Mouse (Mus musculus) limb, embryonic 15.5 days (tissue): ENCODE data around the gene Apc2. TPM values are rescaled to one million over a fixed set of nuclear protein-coding genes. Genes with fewer than 3 reads are reported as not detected.

Experiments
- ATAC-seq: fragments of 200-750 bp; cut with Nextera tagmentation; 2 replicates; pipeline ENCODE4 v1.8.0; 2017; ENCODE audit warnings: low read depth, moderate TSS enrichment; ENCODE audit not compliant: insufficient number of reproducible peaks, low FRiP score, low TSS enrichment
- H3K27ac ChIP-seq: fragments of 300-500 bp; sonication (generic); 2 replicates; pipeline ENCODE4 v1.5.1; 2015; ENCODE audit warnings: moderate library complexity, mild to moderate bottlenecking, inconsistent platforms
- H3K27me3 ChIP-seq: fragments of 300-500 bp; sonication (generic); 2 replicates; pipeline ENCODE4 v1.6.1; 2015; ENCODE audit warnings: inconsistent platforms
- H3K36me3 ChIP-seq: fragments of 300-500 bp; sonication (generic); 2 replicates; pipeline ENCODE4 v1.6.1; 2015; ENCODE audit warnings: inconsistent platforms
- H3K4me1 ChIP-seq: fragments of 300-500 bp; sonication (generic); 2 replicates; pipeline ENCODE4 v1.6.1; 2015; ENCODE audit warnings: inconsistent platforms
- H3K4me2 ChIP-seq: fragments of 300-500 bp; sonication (generic); 2 replicates; pipeline ENCODE4 v1.6.1; 2015; ENCODE audit warnings: mild to moderate bottlenecking, inconsistent platforms
- H3K4me3 ChIP-seq: fragments of 300-500 bp; sonication (generic); 2 replicates; pipeline ENCODE4 v1.5.1; 2015; ENCODE audit warnings: mild to moderate bottlenecking, inconsistent platforms
- H3K9ac ChIP-seq: fragments of 300-500 bp; sonication (generic); 2 replicates; pipeline ENCODE4 v1.6.1; 2015; ENCODE audit warnings: inconsistent platforms
- H3K9me3 ChIP-seq: fragments of 300-500 bp; sonication (generic); 2 replicates; pipeline ENCODE4 v1.6.1; 2016; ENCODE audit warnings: inconsistent platforms
- WGBS: fragments of 180-500 bp; shearing (Covaris S2); methylation state at CpG from one replicate; pipeline ENCODE4 v1.1.7; 2015; 5-methylcytosine and 5-hydroxymethylcytosine counted together
- polyA plus RNA-seq: library from polyadenylated mRNA; unstranded; fragments of >200 nt; fragmentation: Nextera tagmentation; extraction: Ambion mirVana; gene quantifications from 2 replicates; pipeline ENCODE4 v1.2.1, GENCODE M21; 2015

The Apc2 gene
- polyA plus RNA-seq, 1 experiment from 2014 or later: 1.5 TPM

GRCm38 (mm10) chr10:80313627-80314201 is 17.9 kb downstream of the Apc2 start:
- H3K27ac ChIP-seq: no peak overlapping the region
- 41% methylated on average over 20 of the region's 20 CpGs for WGBS
- H3K36me3 ChIP-seq: peaks cover 14% of the 10 kb centered on the region
- H3K4me1 ChIP-seq: peaks cover 23% of the 10 kb centered on the region
- H3K9me3 ChIP-seq: no peaks in the 10 kb centered on the region
- no peak for ATAC-seq
- peaks cover 79% of the 10 kb centered on the region for H3K27me3 ChIP-seq
- H3K4me3 ChIP-seq: no peak overlapping the region
- no peak overlapping the region for H3K9ac ChIP-seq
- no peak overlapping the region for H3K4me2 ChIP-seq

GRCm38 (mm10) chr10:80314494-80315001 is 18.8 kb downstream of the Apc2 start:
- Histone ChIP-seq H3K4me2 (no peak overlapping the region), H3K27me3 (peaks cover 79% of the 10 kb centered on the region), H3K9ac (no peak overlapping the region), H3K4me1 (peaks cover 31% of the 10 kb centered on the region), H3K9me3 (no peaks in the 10 kb centered on the region), H3K4me3 (no peak overlapping the region), H3K27ac (no peak overlapping the region), H3K36me3 (peaks cover 21% of the 10 kb centered on the region)
- 45% methylated on average over 16 of the region's 16 CpGs for WGBS
- no peak for ATAC-seq

DNA sequence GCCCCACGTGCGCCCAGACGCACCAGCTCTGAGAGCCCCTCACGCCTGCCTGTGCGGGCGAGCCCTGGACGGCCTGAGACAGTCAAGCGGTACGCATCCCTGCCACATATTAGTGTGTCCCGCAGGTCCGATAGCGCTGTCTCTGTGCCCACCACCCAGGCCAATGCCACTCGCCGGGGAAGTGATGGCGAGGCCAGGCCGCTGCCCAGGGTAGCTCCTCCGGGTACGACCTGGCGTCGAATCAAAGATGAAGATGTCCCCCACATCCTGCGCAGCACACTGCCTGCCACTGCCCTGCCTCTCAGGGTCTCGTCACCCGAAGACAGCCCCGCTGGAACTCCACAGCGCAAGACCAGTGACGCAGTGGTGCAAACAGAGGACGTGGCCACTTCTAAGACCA is 19.5 kb downstream of the Apc2 start:
- Histone ChIP-seq H3K27ac (no peak overlapping the region), H3K36me3 (peaks cover 21% of the 10 kb centered on the region), H3K4me2 (no peak overlapping the region), H3K9ac (no peak overlapping the region), H3K4me1 (peaks cover 34% of the 10 kb centered on the region), H3K4me3 (no peak overlapping the region), H3K9me3 (no peaks in the 10 kb centered on the region), H3K27me3 (peaks cover 76% of the 10 kb centered on the region)
- whole genome bisulfite sequencing: 39% methylated on average over 27 of the region's 27 CpGs
- ATAC-seq: no peak

DNA sequence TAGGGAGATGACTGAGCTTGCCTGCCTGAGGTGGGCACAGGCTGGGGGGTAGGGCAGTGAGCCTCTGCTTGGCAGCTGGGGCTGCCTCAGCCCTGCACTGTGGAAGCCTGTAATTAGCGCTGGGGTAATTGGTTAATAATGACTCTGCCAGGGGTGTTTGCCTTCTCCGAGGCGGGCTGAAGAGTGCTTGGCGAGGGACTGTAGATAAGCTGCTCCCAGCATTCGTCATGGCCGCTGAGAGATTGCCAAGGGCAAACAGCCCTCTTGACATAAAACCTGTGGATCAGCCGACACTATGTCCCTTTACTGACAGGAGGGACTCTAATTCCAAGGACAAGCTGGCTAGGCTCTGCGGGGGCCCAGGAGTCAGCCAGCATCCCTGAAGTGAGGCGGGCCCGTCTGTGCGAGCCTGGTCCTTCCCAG is 20.6 kb downstream of the Apc2 start:
- ATAC-seq: no peak
- H3K4me3 ChIP-seq: no peak overlapping the region
- H3K4me2 ChIP-seq: no peak overlapping the region
- no peak overlapping the region for H3K27ac ChIP-seq
- 27% methylated on average over 11 of the region's 11 CpGs for WGBS
- H3K9ac ChIP-seq: 0 out of 2 replicates have a peak overlapping the region, but pooled peaks have one; percentile 15
- H3K4me1 ChIP-seq: peaks cover 39% of the 10 kb centered on the region
- H3K9me3 ChIP-seq: no peaks in the 10 kb centered on the region
- peaks cover 66% of the 10 kb centered on the region for H3K27me3 ChIP-seq
- peaks cover 21% of the 10 kb centered on the region for H3K36me3 ChIP-seq

GRCm38 (mm10) chr10:80317011-80317410 is 21.2 kb downstream of the Apc2 start:
- Histone ChIP-seq H3K9ac (no peak overlapping the region), H3K4me2 (no peak overlapping the region), H3K9me3 (no peaks in the 10 kb centered on the region), H3K27ac (no peak overlapping the region), H3K36me3 (peaks cover 21% of the 10 kb centered on the region), H3K27me3 (peaks cover 59% of the 10 kb centered on the region), H3K4me1 (peaks cover 45% of the 10 kb centered on the region), H3K4me3 (no peak overlapping the region)
- 49% methylated on average over 10 of the region's 10 CpGs for WGBS
- ATAC-seq: no peak

DNA sequence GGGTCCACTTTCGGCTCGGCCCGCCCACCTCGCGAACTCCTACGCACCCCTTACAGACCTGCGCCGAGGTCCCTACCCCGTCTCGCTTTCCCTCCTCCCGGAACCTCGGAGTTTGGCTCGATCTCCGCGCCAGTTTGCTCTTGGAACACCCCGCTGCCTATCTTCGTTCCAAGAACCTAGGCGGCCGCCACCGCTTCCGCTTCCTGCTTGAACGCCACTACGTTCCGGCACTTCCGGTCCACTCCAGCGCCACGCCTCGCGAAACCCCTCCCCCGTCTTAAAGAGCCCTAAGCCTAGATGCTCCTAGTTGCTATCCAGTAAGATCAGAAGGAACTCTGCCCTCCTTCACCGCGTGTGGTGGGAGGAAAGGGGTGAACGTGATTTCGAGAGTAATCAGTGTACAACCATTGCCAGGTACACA is 24.6 kb downstream of the Apc2 start, which contains the start of gene 2310011J03Rik:
2310011J03Rik (minus strand) TSS at position 198 of the 421 bp plus-strand sequence.
- peak within 1 kb of the TSS; percentile 80 for H3K4me2 ChIP-seq
- H3K36me3 ChIP-seq: peaks cover 21% of the 10 kb centered on the region
- H3K9ac ChIP-seq: peak within 1 kb of the TSS; percentile 70
- peaks cover 28% of the 10 kb centered on the region for H3K27me3 ChIP-seq
- under 1% methylated on average over 34 of the region's 34 CpGs for WGBS
- H3K4me3 ChIP-seq: peak within 1 kb of the TSS; percentile 70
- H3K9me3 ChIP-seq: no peaks in the 10 kb centered on the region
- peak within 1 kb of the TSS; percentile 83 for H3K27ac ChIP-seq
- ATAC-seq: no peak; the same call in 1 of the 2 replicates
- peaks cover 47% of the 10 kb centered on the region for H3K4me1 ChIP-seq

DNA sequence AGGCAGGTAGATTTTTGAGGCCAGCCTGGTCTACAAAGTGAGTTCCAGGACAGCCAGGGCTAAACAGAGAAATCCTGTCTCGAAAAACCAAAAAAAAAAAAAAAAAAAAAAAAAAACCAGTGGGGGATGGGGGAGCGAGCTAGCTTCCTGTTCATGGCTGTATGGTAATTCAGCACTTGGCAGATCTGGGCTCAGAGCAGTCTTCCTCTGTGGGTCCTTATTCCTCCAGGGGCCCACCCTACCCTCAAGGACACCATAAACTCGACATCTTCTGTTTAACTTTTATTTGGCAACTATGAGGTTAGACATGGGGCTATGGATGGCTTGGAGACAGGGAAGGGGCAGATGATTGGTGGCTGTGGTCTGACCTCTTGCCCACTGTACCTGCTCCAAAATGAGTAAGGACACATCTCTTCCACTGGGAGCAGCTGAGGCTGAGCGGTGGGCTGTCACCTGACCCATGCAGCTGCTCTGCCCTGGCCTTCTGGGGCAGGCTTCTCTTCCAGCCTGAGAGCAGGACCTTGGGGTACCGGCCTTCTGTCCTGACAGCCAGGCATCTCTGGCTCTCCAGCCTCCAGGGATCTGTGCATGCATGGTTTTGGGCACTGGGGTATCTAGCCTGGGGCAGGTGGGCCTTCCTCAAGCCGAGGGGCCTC is 25.4 kb downstream of the Apc2 start:
- no peak overlapping the region for H3K9ac ChIP-seq
- peaks cover 21% of the 10 kb centered on the region for H3K27me3 ChIP-seq
- no peak for ATAC-seq
- peaks cover 21% of the 10 kb centered on the region for H3K36me3 ChIP-seq
- no peak overlapping the region for H3K27ac ChIP-seq
- peaks cover 42% of the 10 kb centered on the region for H3K4me1 ChIP-seq
- no peak overlapping the region for H3K4me2 ChIP-seq
- no peaks in the 10 kb centered on the region for H3K9me3 ChIP-seq
- H3K4me3 ChIP-seq: no peak overlapping the region
- 76% methylated on average over 6 of the region's 6 CpGs for WGBS

DNA sequence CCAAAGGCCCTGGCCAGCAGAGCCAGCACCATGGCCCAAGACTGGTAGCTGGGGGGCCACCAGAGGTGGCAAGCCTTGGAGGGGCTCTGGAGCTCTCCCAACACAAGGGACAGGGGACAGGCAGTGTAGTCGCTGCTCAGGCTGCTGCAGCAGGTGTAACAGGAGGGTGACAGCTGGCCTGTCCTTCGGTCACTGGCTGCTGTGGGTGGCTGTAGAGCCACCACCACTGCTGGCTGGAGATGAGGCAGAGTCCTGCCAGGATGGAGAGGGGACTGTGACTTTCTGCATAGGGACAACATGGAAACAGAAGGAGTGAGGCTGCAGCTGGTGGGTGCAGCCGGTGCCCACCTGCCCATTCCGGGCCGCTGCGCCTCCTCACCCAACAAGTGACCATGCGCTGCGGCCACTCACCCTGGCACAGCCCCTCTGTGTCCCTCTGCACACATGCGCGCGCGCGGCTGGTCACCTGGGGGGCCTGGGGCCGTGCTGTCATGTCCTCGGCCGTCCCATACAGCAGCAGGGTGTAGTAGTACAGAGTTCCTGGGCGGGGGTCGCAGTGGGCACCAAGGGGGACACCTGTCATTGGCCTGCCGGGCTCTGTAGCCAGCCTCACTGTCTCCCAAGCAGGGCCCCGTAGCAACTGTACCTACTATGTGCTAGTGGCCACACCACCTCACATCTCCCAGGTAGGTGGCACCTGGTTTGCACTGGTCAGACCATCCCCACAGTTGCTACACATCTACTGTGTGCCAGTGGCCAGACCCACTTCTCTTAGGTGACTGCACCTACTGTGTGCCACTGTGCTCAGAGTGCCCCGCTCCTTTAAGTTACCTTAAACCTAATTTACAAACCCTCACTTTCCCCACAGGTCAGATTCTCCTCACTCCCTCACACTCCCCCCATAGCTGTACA is 26.1 kb downstream of the Apc2 start:
- no peak overlapping the region for H3K9ac ChIP-seq
- H3K4me2 ChIP-seq: peak overlapping the region; percentile 97
- H3K36me3 ChIP-seq: peaks cover 21% of the 10 kb centered on the region
- H3K9me3 ChIP-seq: no peaks in the 10 kb centered on the region
- ATAC-seq: no peak
- WGBS: 90% methylated on average over 21 of the region's 21 CpGs
- H3K4me1 ChIP-seq: peaks cover 41% of the 10 kb centered on the region
- H3K27ac ChIP-seq: peak overlapping the region; percentile 11; the same call in 1 of the 2 replicates
- peaks cover 13% of the 10 kb centered on the region for H3K27me3 ChIP-seq
- H3K4me3 ChIP-seq: peak overlapping the region; percentile 55; the same call in 1 of the 2 replicates

- no peaks in the 10 kb centered on the region for H3K9me3 ChIP-seq
- H3K9ac ChIP-seq: peak overlapping the region; percentile 46
- H3K27ac ChIP-seq: peak overlapping the region; percentile 14; the same call in 1 of the 2 replicates
- peak overlapping the region; percentile 55 for H3K4me3 ChIP-seq
- H3K4me1 ChIP-seq: peaks cover 41% of the 10 kb centered on the region
- H3K36me3 ChIP-seq: peaks cover 16% of the 10 kb centered on the region
- 2% methylated on average over 28 of the region's 28 CpGs for WGBS
- peaks cover 4% of the 10 kb centered on the region for H3K27me3 ChIP-seq
- peak overlapping the region; percentile 97 for H3K4me2 ChIP-seq
- ATAC-seq: no peak
These were observed 27.0 kb downstream of the Apc2 start for GRCm38 (mm10) chr10:80322811-80323211.

GRCm38 (mm10) chr10:80323261-80324119 is 27.7 kb downstream of the Apc2 start:
- Histone ChIP-seq H3K9me3 (no peaks in the 10 kb centered on the region), H3K4me1 (peaks cover 41% of the 10 kb centered on the region), H3K4me3 (peak overlapping the region; percentile 55), H3K4me2 (peak overlapping the region; percentile 97), H3K9ac (peak overlapping the region; percentile 46), H3K27ac (no peak overlapping the region; the same call in 1 of the 2 replicates), H3K27me3 (0 out of 2 replicates have a peak, but pooled peaks cover 3% of the 10 kb centered on the region), H3K36me3 (peaks cover 9% of the 10 kb centered on the region)
- WGBS: under 1% methylated on average over 41 of the region's 46 CpGs
- peak; percentile 16; the same call in 1 of the 2 replicates for ATAC-seq
